Mouse (Mus musculus): ENCODE measurements around the gene Gsta2. TPM values are rescaled to one million over a fixed set of nuclear protein-coding genes. Genes with fewer than 3 reads are reported as not detected.
"Not testable (repeated sequence)": the region's sequence is repeated elsewhere in the genome, so short reads cannot be mapped to it uniquely, and the experiment has no call there.

Gsta2 gene
- polyA plus RNA-seq, 1 experiment from 2014 or later = 0.18 TPM

- not testable (repeated sequence) for H3K4me3 ChIP-seq; ATAC-seq; H3K36me3 ChIP-seq; H3K4me1 ChIP-seq; H3K27ac ChIP-seq; H3K4me2 ChIP-seq; H3K27me3 ChIP-seq (replicated peaks); H3K9me3 ChIP-seq (replicated peaks); H3K9ac ChIP-seq
- WGBS (ENCODE audit: insufficient replicate concordance) = 60% methylated on average over 1 of the region's 1 CpGs
These were observed 61.9 kb downstream of the Gsta2 start for GRCm38 (mm10) chr9:78293683-78294082.

- H3K9me3 ChIP-seq (replicated peaks); H3K36me3 ChIP-seq; H3K4me2 ChIP-seq; H3K4me1 ChIP-seq; H3K9ac ChIP-seq; H3K4me3 ChIP-seq; H3K27me3 ChIP-seq (replicated peaks); H3K27ac ChIP-seq; ATAC-seq: not testable (repeated sequence)
- WGBS (ENCODE audit: insufficient replicate concordance) = 76% methylated on average over 8 of the region's 8 CpGs
These were observed 63.1 kb downstream of the Gsta2 start for GRCm38 (mm10) chr9:78292462-78292861.

GRCm38 (mm10) chr9:78289723-78290122 lies 65.9 kb downstream of the Gsta2 start, which contains the start of gene Gm10639:
Gene Gm10639 (plus strand): TSS chr9:78289923.
- not testable (repeated sequence) for H3K4me2 ChIP-seq, ATAC-seq, H3K27ac ChIP-seq

GRCm38 (mm10) chr9:78289063-78289462 lies 66.5 kb downstream of the Gsta2 start:
- 67% methylated on average over 1 of the region's 1 CpGs for WGBS (ENCODE audit: insufficient replicate concordance)
- ATAC-seq, H3K27ac ChIP-seq: not testable (repeated sequence)

More at GRCm38 (mm10) chr9:78289723-78290122, 65.9 kb downstream of the Gsta2 start, which contains the start of gene Gm10639:
- H3K27me3 ChIP-seq (replicated peaks); H3K4me1 ChIP-seq; H3K9me3 ChIP-seq (replicated peaks); H3K36me3 ChIP-seq; H3K9ac ChIP-seq; H3K4me3 ChIP-seq: not testable (repeated sequence)
- 60% methylated on average over 3 of the region's 3 CpGs for WGBS (ENCODE audit: insufficient replicate concordance)

GRCm38 (mm10) chr9:78282002-78282711 lies 73.4 kb downstream of the Gsta2 start:
- not testable (repeated sequence) for H3K4me3 ChIP-seq; H3K36me3 ChIP-seq; H3K9ac ChIP-seq; H3K27me3 ChIP-seq (replicated peaks); H3K9me3 ChIP-seq (replicated peaks); ATAC-seq; H3K4me2 ChIP-seq; H3K27ac ChIP-seq; H3K4me1 ChIP-seq
- 72% methylated on average over 4 of the region's 4 CpGs for WGBS (ENCODE audit: insufficient replicate concordance)

More at GRCm38 (mm10) chr9:78289063-78289462, 66.5 kb downstream of the Gsta2 start:
- H3K9me3 ChIP-seq (replicated peaks); H3K4me1 ChIP-seq; H3K36me3 ChIP-seq; H3K4me3 ChIP-seq; H3K4me2 ChIP-seq; H3K9ac ChIP-seq; H3K27me3 ChIP-seq (replicated peaks): not testable (repeated sequence)

Other genes starting within 250 kb of the Gsta2 start
- 74.8 and 75.0 TPM in 2 replicates for gene Fbxo9, start 246.7 kb downstream of the Gsta2 start, polyA plus RNA-seq (2016; fragmentation: Nextera tagmentation; extraction: Ambion mirVana)
- 7.0 and 7.4 TPM in 2 replicates for gene Ick, start 246.6 kb downstream of the Gsta2 start, polyA plus RNA-seq (2016; fragmentation: Nextera tagmentation; extraction: Ambion mirVana)
- gene Gsta4, start 173.0 kb downstream of the Gsta2 start, polyA plus RNA-seq (2016; fragmentation: Nextera tagmentation; extraction: Ambion mirVana) = 20.0 and 22.1 TPM in 2 replicates
- not detected in 2 replicates for gene Gsta1, start 125.1 kb downstream of the Gsta2 start, polyA plus RNA-seq (2016; fragmentation: Nextera tagmentation; extraction: Ambion mirVana)
- not detected in 2 replicates for gene Gm3776, start 98.7 kb downstream of the Gsta2 start, polyA plus RNA-seq (2016; fragmentation: Nextera tagmentation; extraction: Ambion mirVana)
- not detected in 2 replicates for gene Gm10639, start 65.9 kb downstream of the Gsta2 start, polyA plus RNA-seq (2016; fragmentation: Nextera tagmentation; extraction: Ambion mirVana)
- gene Omt2a, start 41.0 kb downstream of the Gsta2 start, polyA plus RNA-seq (2016; fragmentation: Nextera tagmentation; extraction: Ambion mirVana) = not detected in 2 replicates
- gene Omt2b, start 28.2 kb downstream of the Gsta2 start, polyA plus RNA-seq (2016; fragmentation: Nextera tagmentation; extraction: Ambion mirVana) = not detected in 2 replicates
- not detected in 2 replicates for gene Dppa5a, start 12.4 kb upstream of the Gsta2 start, polyA plus RNA-seq (2016; fragmentation: Nextera tagmentation; extraction: Ambion mirVana)
- gene Ooep, start 22.9 kb upstream of the Gsta2 start, polyA plus RNA-seq (2016; fragmentation: Nextera tagmentation; extraction: Ambion mirVana) = 0.13 TPM in 1 of 2 replicates, not detected in the other
- not detected in 2 replicates for gene Ddx43, start 40.0 kb upstream of the Gsta2 start, polyA plus RNA-seq (2016; fragmentation: Nextera tagmentation; extraction: Ambion mirVana)
- 1.4 and 1.5 TPM in 2 replicates for gene Cgas, start 87.4 kb upstream of the Gsta2 start, polyA plus RNA-seq (2016; fragmentation: Nextera tagmentation; extraction: Ambion mirVana)
- 29.3 and 33.3 TPM in 2 replicates for gene Mto1, start 92.4 kb upstream of the Gsta2 start, polyA plus RNA-seq (2016; fragmentation: Nextera tagmentation; extraction: Ambion mirVana)
- 1.0 and 1.1 TPM in 2 replicates for gene Gm17324, start 93.0 kb upstream of the Gsta2 start, polyA plus RNA-seq (2016; fragmentation: Nextera tagmentation; extraction: Ambion mirVana)
- gene Eef1a1, start 133.4 kb upstream of the Gsta2 start, polyA plus RNA-seq (2016; fragmentation: Nextera tagmentation; extraction: Ambion mirVana) = 2,705 and 2,706 TPM in 2 replicates
- 5.6 and 6.0 TPM in 2 replicates for gene Slc17a5, start 232.3 kb upstream of the Gsta2 start, polyA plus RNA-seq (2016; fragmentation: Nextera tagmentation; extraction: Ambion mirVana)

Measured in liver, embryonic 12.5 days (tissue).